Mouse (Mus musculus): ENCODE results near the gene Clstn1. TPM values are rescaled to one million over a fixed set of nuclear protein-coding genes. Genes with fewer than 3 reads are reported as not detected.
"Not testable (repeated sequence)": the region's sequence is repeated elsewhere in the genome, so short reads cannot be mapped to it uniquely, and the experiment has no call there.

Clstn1 gene
- polyA plus RNA-seq, 1 experiment from 2014 or later, result 188 TPM

DNA sequence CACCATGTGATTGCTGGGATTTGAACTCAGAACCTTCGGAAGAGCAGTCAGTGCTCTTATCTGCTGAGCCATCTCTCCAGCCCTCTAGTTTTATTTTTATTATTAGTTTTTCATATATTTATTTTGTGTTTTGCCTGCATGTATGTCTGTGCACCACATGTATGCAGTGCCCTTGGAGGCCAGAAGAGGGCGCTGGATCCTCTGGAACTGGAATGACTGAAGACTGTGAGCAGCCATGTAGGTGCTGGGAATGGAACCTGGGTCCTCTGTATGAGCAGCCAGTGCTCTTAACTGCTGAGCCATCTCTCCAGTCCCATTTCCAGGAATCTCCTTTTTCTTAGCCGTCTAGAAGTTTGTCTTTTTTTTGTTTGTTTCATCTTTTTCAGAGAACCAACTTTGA is 18.2 kb downstream of the Clstn1 start:
- Histone ChIP-seq H3K27ac (replicated peaks) (no peak overlapping the region), H3K9me3 (replicated peaks) (no peaks in the 10 kb centered on the region), H3K4me3 (replicated peaks) (no peak overlapping the region), H3K27me3 (replicated peaks) (no peaks in the 10 kb centered on the region), H3K4me2 (no peak overlapping the region), H3K4me1 (peaks cover 67% of the 10 kb centered on the region), H3K9ac (replicated peaks) (no peak overlapping the region), H3K36me3 (no peaks in the 10 kb centered on the region)
- ATAC-seq (ENCODE audit: low FRiP score), result no peak
- 84% methylated on average over 3 of the region's 3 CpGs for WGBS

DNA sequence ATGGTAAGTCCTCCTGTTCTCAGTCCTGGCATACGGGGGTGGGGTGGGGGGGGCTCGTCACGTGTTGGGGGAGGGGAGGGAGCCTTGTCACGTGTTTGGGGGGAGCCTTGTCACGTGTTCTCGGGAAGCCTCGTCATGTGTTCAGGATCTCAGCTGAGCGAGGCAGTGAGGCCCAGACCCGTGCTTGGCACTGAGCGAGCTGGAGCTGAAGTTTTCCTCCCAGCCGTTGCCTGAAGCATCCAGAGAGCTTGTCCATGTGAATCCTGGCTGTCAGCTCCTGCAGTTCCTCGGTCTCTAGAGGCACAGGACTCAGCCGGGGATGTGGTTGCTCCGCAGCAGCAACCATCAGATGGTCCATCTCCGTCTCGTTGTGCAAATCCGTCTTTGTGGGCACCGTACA is 19.8 kb downstream of the Clstn1 start:
- no peaks in the 10 kb centered on the region for H3K9me3 ChIP-seq (replicated peaks)
- no peaks in the 10 kb centered on the region for H3K36me3 ChIP-seq
- ATAC-seq (ENCODE audit: low FRiP score), result peak; percentile 19; the same call in 1 of the 2 replicates
- 64% methylated on average over 18 of the region's 18 CpGs for WGBS
- H3K27me3 ChIP-seq (replicated peaks), result no peaks in the 10 kb centered on the region
- H3K4me1 ChIP-seq, result peaks cover 57% of the 10 kb centered on the region
- H3K4me3 ChIP-seq (replicated peaks), result no peak overlapping the region
- H3K4me2 ChIP-seq, result no peak overlapping the region
- no peak overlapping the region for H3K9ac ChIP-seq (replicated peaks)
- H3K27ac ChIP-seq (replicated peaks), result peak overlapping the region; percentile 66

- no peak overlapping the region for H3K4me2 ChIP-seq
- no peak for ATAC-seq (ENCODE audit: low FRiP score)
- no peaks in the 10 kb centered on the region for H3K27me3 ChIP-seq (replicated peaks)
- no peak overlapping the region for H3K4me3 ChIP-seq (replicated peaks)
- peaks cover 56% of the 10 kb centered on the region for H3K4me1 ChIP-seq
- H3K36me3 ChIP-seq, result no peaks in the 10 kb centered on the region
- no peak overlapping the region for H3K9ac ChIP-seq (replicated peaks)
- 33% methylated on average over 15 of the region's 15 CpGs for WGBS
- no peaks in the 10 kb centered on the region for H3K9me3 ChIP-seq (replicated peaks)
- H3K27ac ChIP-seq (replicated peaks), result 0 out of 2 replicates have a peak overlapping the region, but pooled peaks have one; percentile 18
These were observed 20.6 kb downstream of the Clstn1 start for GRCm38 (mm10) chr4:149606766-149607358.

DNA sequence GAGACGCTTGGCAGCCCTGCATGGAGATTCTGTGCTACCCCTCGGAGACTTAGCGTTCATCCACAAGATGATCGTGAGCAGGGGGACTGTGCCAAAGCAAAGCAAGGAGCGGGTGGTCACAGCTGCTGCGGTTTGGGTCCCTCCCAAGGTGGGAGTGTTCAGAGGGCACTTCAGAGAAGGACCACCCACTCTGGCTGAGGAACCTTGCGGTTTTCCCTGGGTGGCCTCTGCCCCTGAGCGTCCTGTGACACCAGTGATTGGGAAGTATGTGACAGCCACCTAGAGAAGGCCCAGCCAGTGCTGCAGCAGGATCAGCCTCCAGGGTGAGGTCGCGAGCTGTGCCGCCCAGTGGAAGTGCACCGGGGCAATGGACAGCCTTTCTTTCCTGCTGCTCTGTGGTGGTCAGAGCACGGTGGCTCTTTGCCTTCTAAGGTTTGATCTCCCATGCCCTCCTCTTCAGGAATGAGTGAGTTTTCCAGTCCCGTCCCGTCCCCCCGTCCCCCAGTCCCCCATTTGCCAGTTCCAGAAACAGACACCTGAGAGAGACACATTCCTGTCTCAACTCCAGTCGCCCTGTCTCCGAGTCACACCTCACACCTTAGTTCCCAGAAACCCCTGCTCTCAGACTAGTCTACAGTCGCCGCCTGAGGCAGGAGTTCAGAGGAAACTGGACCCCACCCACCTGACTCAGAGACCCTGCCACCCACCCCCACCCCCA is 21.5 kb downstream of the Clstn1 start:
- Histone ChIP-seq H3K9ac (replicated peaks) (no peak overlapping the region), H3K27me3 (replicated peaks) (no peaks in the 10 kb centered on the region), H3K4me2 (no peak overlapping the region), H3K9me3 (replicated peaks) (no peaks in the 10 kb centered on the region), H3K36me3 (no peaks in the 10 kb centered on the region), H3K4me1 (peaks cover 51% of the 10 kb centered on the region), H3K27ac (replicated peaks) (0 out of 2 replicates have a peak overlapping the region, but pooled peaks have one; percentile 18), H3K4me3 (replicated peaks) (no peak overlapping the region)
- peak; percentile 16; the same call in 1 of the 2 replicates for ATAC-seq (ENCODE audit: low FRiP score)
- 57% methylated on average over 20 of the region's 20 CpGs for WGBS

DNA sequence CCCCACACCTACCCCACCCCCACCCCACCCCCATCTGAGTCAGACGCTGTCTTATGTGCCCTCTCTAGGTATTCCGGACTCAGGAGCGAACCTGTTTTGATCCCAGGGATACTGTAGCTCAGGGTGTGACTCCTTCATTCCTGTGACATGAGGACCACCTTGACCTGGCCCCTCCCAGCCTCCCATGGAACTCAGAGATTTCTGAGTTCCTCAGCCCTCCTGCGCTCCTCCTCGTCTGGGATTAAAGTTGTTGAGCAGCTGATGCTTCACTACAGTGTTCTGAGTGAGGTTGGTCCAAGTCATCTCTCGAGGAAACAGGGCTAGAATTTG is 22.0 kb downstream of the Clstn1 start:
- Histone ChIP-seq H3K4me1 (peaks cover 49% of the 10 kb centered on the region), H3K4me3 (replicated peaks) (no peak overlapping the region), H3K9ac (replicated peaks) (no peak overlapping the region), H3K27ac (replicated peaks) (no peak overlapping the region), H3K4me2 (no peak overlapping the region), H3K9me3 (replicated peaks) (no peaks in the 10 kb centered on the region), H3K36me3 (no peaks in the 10 kb centered on the region), H3K27me3 (replicated peaks) (no peaks in the 10 kb centered on the region)
- ATAC-seq (ENCODE audit: low FRiP score), result no peak
- 92% methylated on average over 6 of the region's 6 CpGs for WGBS

GRCm38 (mm10) chr4:149609256-149610025 is 23.2 kb downstream of the Clstn1 start:
- no peaks in the 10 kb centered on the region for H3K27me3 ChIP-seq (replicated peaks)
- H3K4me3 ChIP-seq (replicated peaks), result no peak overlapping the region
- no peaks in the 10 kb centered on the region; the same call in 1 of the 2 replicates for H3K9me3 ChIP-seq (replicated peaks)
- H3K36me3 ChIP-seq, result no peaks in the 10 kb centered on the region
- ATAC-seq (ENCODE audit: low FRiP score), result no peak; the same call in 1 of the 2 replicates
- 0 out of 2 replicates have a peak overlapping the region, but pooled peaks have one; percentile 23 for H3K27ac ChIP-seq (replicated peaks)
- H3K9ac ChIP-seq (replicated peaks), result no peak overlapping the region
- 59% methylated on average over 8 of the region's 8 CpGs for WGBS
- peaks cover 53% of the 10 kb centered on the region for H3K4me1 ChIP-seq
- H3K4me2 ChIP-seq, result no peak overlapping the region

DNA sequence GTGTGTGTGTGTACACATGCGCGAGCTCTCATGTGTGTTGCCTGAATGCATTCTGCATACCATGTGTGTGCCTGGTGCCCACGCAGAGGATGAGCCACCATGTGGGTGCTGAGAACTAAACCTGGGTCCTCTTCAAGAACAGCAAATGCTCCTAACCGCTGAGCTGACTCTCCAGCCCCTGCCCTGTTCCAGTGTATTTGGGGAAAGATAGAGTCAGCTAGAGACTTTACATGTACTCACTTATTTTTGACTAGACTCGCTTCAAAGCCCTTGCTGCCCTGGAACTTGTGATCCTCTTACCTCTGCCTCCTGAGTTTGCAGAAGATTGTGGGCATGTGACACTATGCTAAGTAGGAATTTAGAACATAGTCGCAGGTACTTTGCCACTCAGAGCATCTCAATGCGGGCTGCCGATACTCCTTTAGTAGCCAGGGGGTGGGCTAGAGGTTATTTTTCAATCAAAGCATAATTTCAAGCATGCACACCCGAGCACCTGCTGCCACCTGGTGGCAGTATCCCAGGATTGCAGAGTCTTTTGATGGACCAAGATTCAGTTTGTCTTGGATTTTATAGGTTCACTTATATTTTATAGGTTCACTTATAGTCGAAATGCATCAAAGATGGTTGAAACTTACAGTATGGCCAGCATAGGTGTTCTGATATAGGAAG is 25.2 kb downstream of the Clstn1 start:
- Histone ChIP-seq H3K27ac (replicated peaks) (no peak overlapping the region), H3K27me3 (replicated peaks) (no peaks in the 10 kb centered on the region), H3K4me2 (no peak overlapping the region), H3K9me3 (replicated peaks) (no peaks in the 10 kb centered on the region; the same call in 1 of the 2 replicates), H3K4me1 (peaks cover 40% of the 10 kb centered on the region), H3K4me3 (replicated peaks) (no peak overlapping the region), H3K9ac (replicated peaks) (no peak overlapping the region), H3K36me3 (peaks cover 18% of the 10 kb centered on the region)
- ATAC-seq (ENCODE audit: low FRiP score), result no peak
- WGBS, result 51% methylated on average over 10 of the region's 10 CpGs

DNA sequence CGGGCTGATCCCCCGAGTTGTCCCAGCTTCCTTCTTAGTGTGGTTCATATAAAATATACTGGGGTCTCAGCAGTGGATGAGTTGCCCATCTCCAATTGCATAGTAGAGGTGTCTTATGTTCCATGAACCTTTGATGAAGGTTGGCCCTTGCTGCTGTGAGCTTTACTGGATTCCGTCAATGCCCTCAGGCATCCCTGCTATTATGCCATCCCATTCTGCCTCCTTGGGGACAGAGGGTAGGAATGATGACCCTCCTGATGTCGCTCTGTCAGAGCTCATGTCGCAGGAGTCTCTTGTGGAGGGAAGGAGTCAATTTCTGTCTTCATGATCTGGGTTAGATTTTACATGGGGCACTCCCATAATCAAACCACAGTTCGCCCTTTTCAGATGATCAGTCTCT is 27.2 kb downstream of the Clstn1 start:
- 72% methylated on average over 6 of the region's 6 CpGs for WGBS
- not testable (repeated sequence) for ATAC-seq (ENCODE audit: low FRiP score); H3K9me3 ChIP-seq (replicated peaks)

GRCm38 (mm10) chr4:149614869-149615268 is 28.6 kb downstream of the Clstn1 start:
- Histone ChIP-seq H3K27me3 (replicated peaks) (no peaks in the 10 kb centered on the region), H3K4me1 (peaks cover 12% of the 10 kb centered on the region), H3K4me3 (replicated peaks) (no peak overlapping the region), H3K9ac (replicated peaks) (no peak overlapping the region), H3K9me3 (replicated peaks) (no peaks in the 10 kb centered on the region; the same call in 1 of the 2 replicates), H3K27ac (replicated peaks) (no peak overlapping the region), H3K36me3 (peaks cover 25% of the 10 kb centered on the region), H3K4me2 (no peak overlapping the region)
- over 99% methylated on average over 3 of the region's 3 CpGs for WGBS
- no peak for ATAC-seq (ENCODE audit: low FRiP score)

More for the DNA sequence above, 27.2 kb downstream of the Clstn1 start:
- H3K4me2 ChIP-seq; H3K27ac ChIP-seq (replicated peaks); H3K4me3 ChIP-seq (replicated peaks); H3K27me3 ChIP-seq (replicated peaks); H3K9ac ChIP-seq (replicated peaks): not testable (repeated sequence)
- Histone ChIP-seq H3K4me1 (peaks cover 24% of the 10 kb centered on the region), H3K36me3 (peaks cover 25% of the 10 kb centered on the region)

- not testable (repeated sequence) for H3K4me3 ChIP-seq (replicated peaks); H3K9me3 ChIP-seq (replicated peaks); H3K27me3 ChIP-seq (replicated peaks); H3K4me2 ChIP-seq; ATAC-seq (ENCODE audit: low FRiP score); H3K9ac ChIP-seq (replicated peaks); H3K27ac ChIP-seq (replicated peaks); H3K4me1 ChIP-seq
- 96% methylated on average over 3 of the region's 3 CpGs for WGBS
- H3K36me3 ChIP-seq, result peaks cover 25% of the 10 kb centered on the region
These were observed 30.7 kb downstream of the Clstn1 start for GRCm38 (mm10) chr4:149616999-149617398.

GRCm38 (mm10) chr4:149619988-149620387 is 33.7 kb downstream of the Clstn1 start:
- Histone ChIP-seq H3K9ac (replicated peaks) (no peak overlapping the region), H3K36me3 (peaks cover 20% of the 10 kb centered on the region), H3K27ac (replicated peaks) (no peak overlapping the region), H3K4me1 (peaks cover 4% of the 10 kb centered on the region; the same call in 1 of the 2 replicates), H3K4me3 (replicated peaks) (no peak overlapping the region), H3K27me3 (replicated peaks) (no peaks in the 10 kb centered on the region), H3K4me2 (no peak overlapping the region), H3K9me3 (replicated peaks) (no peaks in the 10 kb centered on the region)
- ATAC-seq (ENCODE audit: low FRiP score), result no peak
- WGBS, result 36% methylated on average over 8 of the region's 8 CpGs

All from neural tube, embryonic 15.5 days (tissue).